Mouse (Mus musculus): ENCODE measurements around the gene Nos1ap. TPM values are rescaled to one million over a fixed set of nuclear protein-coding genes. Genes with fewer than 3 reads are reported as not detected.
A peak's percentile ranks its signal among the peaks of the same experiment; 100 is the strongest.

Gene Nos1ap
- polyA plus RNA-seq, 1 experiment from 2014 or later: 6.2 TPM

DNA sequence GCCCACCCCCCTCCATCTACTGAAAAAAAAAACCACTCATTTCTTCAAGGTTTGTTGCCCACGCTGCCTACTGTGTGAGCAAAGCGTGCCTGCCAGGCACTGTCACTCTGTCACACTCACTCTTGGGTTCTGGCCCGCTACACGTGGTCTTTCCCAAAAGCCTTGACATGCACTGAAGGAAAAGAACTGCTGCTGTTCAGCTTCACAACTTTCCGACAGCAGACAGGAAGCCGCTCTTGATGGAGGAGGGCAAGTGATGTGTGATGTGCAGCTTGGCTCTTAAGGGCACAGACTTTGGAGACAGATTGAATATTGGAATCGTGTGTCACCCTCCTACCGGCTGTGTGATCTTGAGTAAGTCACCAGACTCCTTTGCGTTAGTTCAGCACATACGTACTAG, 149.3 kb downstream of the Nos1ap start:
- no peak for ATAC-seq
- no peak overlapping the region for H3K27ac ChIP-seq (ENCODE audit: low read length)
- no peaks in the 10 kb centered on the region for H3K36me3 ChIP-seq (ENCODE audit: control insufficient read depth, insufficient read depth, low read length)
- 88% methylated on average over 10 of the region's 10 CpGs for WGBS
- H3K9me3 ChIP-seq (ENCODE audit: control insufficient read depth, low read length): no peaks in the 10 kb centered on the region
- H3K27me3 ChIP-seq (replicated peaks; ENCODE audit: control insufficient read depth, insufficient read depth, low read length): no peaks in the 10 kb centered on the region
- H3K4me2 ChIP-seq (ENCODE audit: low read depth, low read length): no peak overlapping the region
- no peaks in the 10 kb centered on the region for H3K4me1 ChIP-seq (ENCODE audit: control insufficient read depth, insufficient read depth, low read length)
- no peak overlapping the region for H3K9ac ChIP-seq (ENCODE audit: low read depth, low read length)
- no peak overlapping the region for H3K4me3 ChIP-seq (ENCODE audit: low read length)

DNA sequence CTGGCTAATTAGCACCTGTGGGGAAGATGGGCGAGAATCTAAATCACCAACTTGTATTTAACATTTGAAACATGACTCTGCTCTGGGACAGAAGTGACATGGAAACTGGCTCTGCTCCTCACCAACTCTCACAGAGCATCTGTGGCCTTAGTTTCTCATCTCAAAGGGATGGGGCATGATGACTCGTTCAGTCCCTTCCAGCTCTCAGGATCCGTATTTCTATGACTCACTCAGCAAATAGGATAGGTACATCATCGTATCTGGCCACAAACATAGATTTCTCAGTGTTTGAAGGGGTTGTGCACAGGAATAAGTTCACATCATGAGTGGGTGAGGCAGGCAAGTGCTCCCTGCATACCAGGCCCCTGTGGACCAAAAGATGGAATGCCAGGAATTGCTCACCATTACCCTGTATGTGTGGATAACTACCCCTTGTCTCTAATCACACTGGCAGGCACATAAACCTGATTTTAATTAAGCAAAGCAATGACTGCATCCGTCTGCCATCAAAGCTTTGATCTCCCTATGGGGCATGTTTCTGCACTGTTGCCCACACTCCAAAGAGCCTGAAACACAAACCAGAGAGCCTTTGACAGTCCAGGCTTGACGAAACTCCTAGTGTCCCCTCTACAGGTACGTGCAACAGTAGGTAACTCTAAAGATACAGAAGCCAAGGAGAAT, 151.1 kb downstream of the Nos1ap start:
- Histone ChIP-seq H3K9me3 (ENCODE audit: control insufficient read depth, low read length) (no peaks in the 10 kb centered on the region), H3K27me3 (replicated peaks; ENCODE audit: control insufficient read depth, insufficient read depth, low read length) (no peaks in the 10 kb centered on the region), H3K27ac (ENCODE audit: low read length) (no peak overlapping the region), H3K36me3 (ENCODE audit: control insufficient read depth, insufficient read depth, low read length) (no peaks in the 10 kb centered on the region), H3K4me2 (ENCODE audit: low read depth, low read length) (no peak overlapping the region), H3K4me3 (ENCODE audit: low read length) (no peak overlapping the region), H3K9ac (ENCODE audit: low read depth, low read length) (no peak overlapping the region), H3K4me1 (ENCODE audit: control insufficient read depth, insufficient read depth, low read length) (no peaks in the 10 kb centered on the region)
- WGBS: 72% methylated on average over 7 of the region's 7 CpGs
- ATAC-seq: no peak

GRCm38 (mm10) chr1:170434146-170434545, 155.5 kb downstream of the Nos1ap start:
- WGBS: 79% methylated on average over 4 of the region's 4 CpGs
- Histone ChIP-seq H3K4me2 (ENCODE audit: low read depth, low read length) (no peak overlapping the region), H3K4me1 (ENCODE audit: control insufficient read depth, insufficient read depth, low read length) (no peaks in the 10 kb centered on the region; the same call in 1 of the 2 replicates), H3K9me3 (ENCODE audit: control insufficient read depth, low read length) (no peaks in the 10 kb centered on the region), H3K4me3 (ENCODE audit: low read length) (no peak overlapping the region), H3K36me3 (ENCODE audit: control insufficient read depth, insufficient read depth, low read length) (no peaks in the 10 kb centered on the region), H3K27ac (ENCODE audit: low read length) (no peak overlapping the region), H3K9ac (ENCODE audit: low read depth, low read length) (no peak overlapping the region), H3K27me3 (replicated peaks; ENCODE audit: control insufficient read depth, insufficient read depth, low read length) (no peaks in the 10 kb centered on the region)
- no peak for ATAC-seq

- Histone ChIP-seq H3K36me3 (ENCODE audit: control insufficient read depth, insufficient read depth, low read length) (no peaks in the 10 kb centered on the region), H3K4me1 (ENCODE audit: control insufficient read depth, insufficient read depth, low read length) (no peaks in the 10 kb centered on the region; the same call in 1 of the 2 replicates), H3K4me3 (ENCODE audit: low read length) (no peak overlapping the region), H3K9me3 (ENCODE audit: control insufficient read depth, low read length) (no peaks in the 10 kb centered on the region), H3K27ac (ENCODE audit: low read length) (no peak overlapping the region), H3K4me2 (ENCODE audit: low read depth, low read length) (no peak overlapping the region), H3K27me3 (replicated peaks; ENCODE audit: control insufficient read depth, insufficient read depth, low read length) (no peaks in the 10 kb centered on the region), H3K9ac (ENCODE audit: low read depth, low read length) (no peak overlapping the region)
- ATAC-seq: no peak
Measured at GRCm38 (mm10) chr1:170433661-170434060, 156.0 kb downstream of the Nos1ap start.

GRCm38 (mm10) chr1:170432288-170432687, 157.4 kb downstream of the Nos1ap start:
- Histone ChIP-seq H3K9ac (ENCODE audit: low read depth, low read length) (no peak overlapping the region), H3K36me3 (ENCODE audit: control insufficient read depth, insufficient read depth, low read length) (no peaks in the 10 kb centered on the region), H3K27me3 (replicated peaks; ENCODE audit: control insufficient read depth, insufficient read depth, low read length) (no peaks in the 10 kb centered on the region), H3K4me1 (ENCODE audit: control insufficient read depth, insufficient read depth, low read length) (no peaks in the 10 kb centered on the region; the same call in 1 of the 2 replicates), H3K4me2 (ENCODE audit: low read depth, low read length) (no peak overlapping the region), H3K27ac (ENCODE audit: low read length) (no peak overlapping the region), H3K4me3 (ENCODE audit: low read length) (no peak overlapping the region), H3K9me3 (ENCODE audit: control insufficient read depth, low read length) (no peaks in the 10 kb centered on the region)
- ATAC-seq: peak; percentile 91
- 77% methylated on average over 5 of the region's 5 CpGs for WGBS

GRCm38 (mm10) chr1:170431312-170431711, 158.3 kb downstream of the Nos1ap start:
- no peak overlapping the region for H3K4me3 ChIP-seq (ENCODE audit: low read length)
- 63% methylated on average over 5 of the region's 5 CpGs for WGBS
- no peak overlapping the region for H3K4me2 ChIP-seq (ENCODE audit: low read depth, low read length)
- no peaks in the 10 kb centered on the region for H3K36me3 ChIP-seq (ENCODE audit: control insufficient read depth, insufficient read depth, low read length)
- no peaks in the 10 kb centered on the region for H3K9me3 ChIP-seq (ENCODE audit: control insufficient read depth, low read length)
- no peak for ATAC-seq
- no peaks in the 10 kb centered on the region for H3K27me3 ChIP-seq (replicated peaks; ENCODE audit: control insufficient read depth, insufficient read depth, low read length)
- H3K4me1 ChIP-seq (ENCODE audit: control insufficient read depth, insufficient read depth, low read length): peaks cover 3% of the 10 kb centered on the region; the same call in 1 of the 2 replicates
- H3K9ac ChIP-seq (ENCODE audit: low read depth, low read length): no peak overlapping the region
- no peak overlapping the region for H3K27ac ChIP-seq (ENCODE audit: low read length)

DNA sequence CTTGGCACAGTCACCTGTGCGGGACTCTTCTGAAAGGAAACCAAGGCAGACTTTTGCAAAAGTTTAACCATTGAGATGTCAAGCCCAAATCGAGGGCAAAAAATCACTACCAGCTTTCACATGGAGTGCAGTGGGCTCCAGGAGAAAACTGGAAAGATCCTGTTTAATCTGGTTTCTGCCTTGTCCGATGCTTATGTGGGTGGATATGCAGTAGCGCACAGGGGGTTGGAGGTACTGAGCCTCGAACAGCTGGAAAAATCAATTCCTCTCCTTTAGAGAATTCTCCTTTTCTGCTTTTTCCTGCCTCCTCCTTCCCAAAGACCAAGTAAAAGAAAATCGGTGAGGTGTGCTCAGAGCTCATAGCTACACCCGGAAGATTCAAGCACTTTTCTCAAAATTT, 159.0 kb downstream of the Nos1ap start:
- ATAC-seq: no peak
- H3K9me3 ChIP-seq (ENCODE audit: control insufficient read depth, low read length): no peaks in the 10 kb centered on the region
- peaks cover 3% of the 10 kb centered on the region; the same call in 1 of the 2 replicates for H3K4me1 ChIP-seq (ENCODE audit: control insufficient read depth, insufficient read depth, low read length)
- 92% methylated on average over 7 of the region's 7 CpGs for WGBS
- H3K27ac ChIP-seq (ENCODE audit: low read length): no peak overlapping the region
- no peak overlapping the region for H3K4me3 ChIP-seq (ENCODE audit: low read length)
- no peaks in the 10 kb centered on the region for H3K27me3 ChIP-seq (replicated peaks; ENCODE audit: control insufficient read depth, insufficient read depth, low read length)
- H3K4me2 ChIP-seq (ENCODE audit: low read depth, low read length): no peak overlapping the region
- H3K36me3 ChIP-seq (ENCODE audit: control insufficient read depth, insufficient read depth, low read length): no peaks in the 10 kb centered on the region
- no peak overlapping the region for H3K9ac ChIP-seq (ENCODE audit: low read depth, low read length)

GRCm38 (mm10) chr1:170429656-170430055, 160.0 kb downstream of the Nos1ap start:
- Histone ChIP-seq H3K4me3 (ENCODE audit: low read length) (no peak overlapping the region), H3K9me3 (ENCODE audit: control insufficient read depth, low read length) (no peaks in the 10 kb centered on the region), H3K27ac (ENCODE audit: low read length) (no peak overlapping the region), H3K4me1 (ENCODE audit: control insufficient read depth, insufficient read depth, low read length) (peaks cover 3% of the 10 kb centered on the region; the same call in 1 of the 2 replicates), H3K9ac (ENCODE audit: low read depth, low read length) (no peak overlapping the region), H3K4me2 (ENCODE audit: low read depth, low read length) (no peak overlapping the region), H3K36me3 (ENCODE audit: control insufficient read depth, insufficient read depth, low read length) (no peaks in the 10 kb centered on the region), H3K27me3 (replicated peaks; ENCODE audit: control insufficient read depth, insufficient read depth, low read length) (no peaks in the 10 kb centered on the region)
- 61% methylated on average over 6 of the region's 6 CpGs for WGBS
- ATAC-seq: no peak

- no peak overlapping the region for H3K9ac ChIP-seq (ENCODE audit: low read depth, low read length)
- no peaks in the 10 kb centered on the region for H3K9me3 ChIP-seq (ENCODE audit: control insufficient read depth, low read length)
- H3K36me3 ChIP-seq (ENCODE audit: control insufficient read depth, insufficient read depth, low read length): no peaks in the 10 kb centered on the region
- ATAC-seq: no peak
- H3K4me3 ChIP-seq (ENCODE audit: low read length): no peak overlapping the region
- 72% methylated on average over 2 of the region's 2 CpGs for WGBS
- peaks cover 3% of the 10 kb centered on the region; the same call in 1 of the 2 replicates for H3K4me1 ChIP-seq (ENCODE audit: control insufficient read depth, insufficient read depth, low read length)
- no peaks in the 10 kb centered on the region for H3K27me3 ChIP-seq (replicated peaks; ENCODE audit: control insufficient read depth, insufficient read depth, low read length)
- no peak overlapping the region for H3K27ac ChIP-seq (ENCODE audit: low read length)
- no peak overlapping the region for H3K4me2 ChIP-seq (ENCODE audit: low read depth, low read length)
Measured at GRCm38 (mm10) chr1:170428141-170428540, 161.5 kb downstream of the Nos1ap start.

Data from intestine, embryonic 16.5 days (tissue).